Mouse (Mus musculus): ENCODE results near the gene Pde4a.

- no peak for TF ChIP-seq GATA1 (IDR thresholded peaks at IDR 0.05; ENCODE audit: low read length)
- no peak for TF ChIP-seq TAL1 (IDR thresholded peaks at IDR 0.05; ENCODE audit: low read length)
Observed at GRCm38 (mm10) chr9:21121483-21121882, 44.0 kb upstream of the Pde4a start.
